In genomic region chr15:91373203-91373584, GRCm38 (mm10) we compare ENCODE assay signal across 7 mouse cellular contexts.
DNase-seq lines count a peak whose midpoint lies in the region; ATAC-seq and TF ChIP-seq lines count a peak whose summit lies in the region.

No protein-coding gene starts in this region.

- no peaks in the 10 kb centered on the region for H3K36me3 ChIP-seq in forebrain, postnatal 0 days (ENCODE audit: insufficient read depth)
- no peaks in the 10 kb centered on the region for H3K36me3 ChIP-seq in kidney, postnatal 0 days (ENCODE audit: insufficient read depth, low read length)
- H3K36me3 ChIP-seq in lung, embryonic 14.5 days (ENCODE audit: insufficient read depth), result no peaks in the 10 kb centered on the region
- no peaks in the 10 kb centered on the region for H3K36me3 ChIP-seq in liver, embryonic 11.5 days (ENCODE audit: control insufficient read depth, insufficient read depth, low read length)

- ATAC-seq in forebrain, postnatal 0 days, result peak; percentile 83
- ATAC-seq in kidney, postnatal 0 days (replicated peaks; ENCODE audit: low FRiP score, low read depth), result no peak
- peak; percentile 87 for ATAC-seq in lung, embryonic 14.5 days (ENCODE audit: insufficient read depth)
- ATAC-seq in liver, embryonic 11.5 days (replicated peaks; ENCODE audit: low FRiP score), result no peak

- H3K9ac ChIP-seq in forebrain, postnatal 0 days, result no peak overlapping the region
- no peak overlapping the region for H3K9ac ChIP-seq in kidney, postnatal 0 days (ENCODE audit: low read depth, low read length)
- H3K9ac ChIP-seq in lung, embryonic 14.5 days, result no peak overlapping the region
- H3K9ac ChIP-seq in liver, embryonic 11.5 days (ENCODE audit: low read depth, low read length), result no peak overlapping the region

- H3K4me1 ChIP-seq in forebrain, postnatal 0 days (ENCODE audit: insufficient read depth), result peaks cover 8% of the 10 kb centered on the region; the same call in 1 of the 2 replicates
- no peaks in the 10 kb centered on the region; the same call in none of the 2 replicates for H3K4me1 ChIP-seq in kidney, postnatal 0 days (replicated peaks; ENCODE audit: insufficient read depth, low read length)
- H3K4me1 ChIP-seq in lung, embryonic 14.5 days (ENCODE audit: insufficient read depth), result peaks cover 4% of the 10 kb centered on the region; the same call in 1 of the 2 replicates
- H3K4me1 ChIP-seq in liver, embryonic 11.5 days (replicated peaks; ENCODE audit: control insufficient read depth, insufficient read depth, low read length), result no peaks in the 10 kb centered on the region

- H3K27ac ChIP-seq in forebrain, postnatal 0 days (ENCODE audit: low read depth, low read length), result no peak overlapping the region
- no peak overlapping the region for H3K27ac ChIP-seq in kidney, postnatal 0 days
- peak overlapping the region; percentile 50; the same call in 1 of the 2 replicates for H3K27ac ChIP-seq in lung, embryonic 14.5 days (ENCODE audit: low read depth)
- no peak overlapping the region for H3K27ac ChIP-seq in liver, embryonic 11.5 days (ENCODE audit: low read depth, low read length)

- 29% methylated on average over 7 of the region's 7 CpGs for WGBS in forebrain, postnatal 0 days
- WGBS in kidney, postnatal 0 days, result 20% methylated on average over 7 of the region's 7 CpGs
- 34% methylated on average over 7 of the region's 7 CpGs for WGBS in lung, embryonic 14.5 days
- 82% methylated on average over 7 of the region's 7 CpGs for WGBS in liver, embryonic 11.5 days

- no peak overlapping the region for H3K4me2 ChIP-seq in forebrain, postnatal 0 days (ENCODE audit: low read depth)
- H3K4me2 ChIP-seq in kidney, postnatal 0 days (ENCODE audit: low read length), result no peak overlapping the region
- H3K4me2 ChIP-seq in lung, embryonic 14.5 days, result no peak overlapping the region
- H3K4me2 ChIP-seq in liver, embryonic 11.5 days, result no peak overlapping the region

- H3K9me3 ChIP-seq in forebrain, postnatal 0 days (ENCODE audit: low read length), result no peaks in the 10 kb centered on the region
- H3K9me3 ChIP-seq in kidney, postnatal 0 days (replicated peaks; ENCODE audit: low read length), result no peaks in the 10 kb centered on the region
- no peaks in the 10 kb centered on the region for H3K9me3 ChIP-seq in lung, embryonic 14.5 days (ENCODE audit: low read depth, low read length)
- H3K9me3 ChIP-seq in liver, embryonic 11.5 days (ENCODE audit: control insufficient read depth, low read length), result no peaks in the 10 kb centered on the region

- TF ChIP-seq CTCF in forebrain, postnatal 0 days (IDR thresholded peaks at IDR 0.05; ENCODE audit: low read depth), result no peak
- TF ChIP-seq CTCF in kidney, postnatal 0 days (IDR thresholded peaks at IDR 0.05; ENCODE audit: low read depth), result no peak
- TF ChIP-seq CTCF in lung, embryonic 14.5 days (IDR thresholded peaks at IDR 0.05; ENCODE audit: low read depth), result no peak

- no peak overlapping the region for H3K4me3 ChIP-seq in forebrain, postnatal 0 days (ENCODE audit: low read depth, low read length)
- H3K4me3 ChIP-seq in kidney, postnatal 0 days (replicated peaks; ENCODE audit: low read depth, low read length), result no peak overlapping the region
- H3K4me3 ChIP-seq in lung, embryonic 14.5 days (ENCODE audit: low read depth, low read length), result no peak overlapping the region
- no peak overlapping the region for H3K4me3 ChIP-seq in liver, embryonic 11.5 days (ENCODE audit: low read depth, low read length)

- DNase-seq in retina, postnatal 1 day, result peak; percentile 70
- DNase-seq in retina, embryonic 14.5 days (ENCODE audit: low spot score), result no peak
- DNase-seq in forebrain, postnatal 0 days, result peak; percentile 86
- peak; percentile 76 for DNase-seq in kidney, postnatal 0 days (ENCODE audit: low spot score)
- peak; percentile 89 for DNase-seq in lung, embryonic 14.5 days
- peak; percentile 55 for DNase-seq in skeletal muscle tissue, adult 2 months (ENCODE audit: low read depth, low spot score)
- DNase-seq in liver, embryonic 11.5 days (ENCODE audit: low spot score), result no peak

- H3K27me3 ChIP-seq in forebrain, postnatal 0 days (ENCODE audit: insufficient read depth, low read length), result no peaks in the 10 kb centered on the region
- H3K27me3 ChIP-seq in kidney, postnatal 0 days (ENCODE audit: insufficient read depth, low read length), result no peaks in the 10 kb centered on the region
- no peaks in the 10 kb centered on the region for H3K27me3 ChIP-seq in lung, embryonic 14.5 days (ENCODE audit: insufficient read depth, low read length)
- H3K27me3 ChIP-seq in liver, embryonic 11.5 days (replicated peaks; ENCODE audit: control insufficient read depth, insufficient read depth, low read length), result no peaks in the 10 kb centered on the region

Comparison
In these comparisons a context has a peak if more than half of its experiments do, and no peak if none do; other contexts are left out.
1. DNase-seq: peak in retina, postnatal 1 day (single experiment), forebrain, postnatal 0 days (single experiment), kidney, postnatal 0 days (single experiment), lung, embryonic 14.5 days (single experiment) and skeletal muscle tissue, adult 2 months (single experiment); none in retina, embryonic 14.5 days (single experiment) and liver, embryonic 11.5 days (single experiment).
2. ATAC-seq: peak in forebrain, postnatal 0 days (single experiment) and lung, embryonic 14.5 days (single experiment); none in kidney, postnatal 0 days (single experiment) and liver, embryonic 11.5 days (single experiment).